Mouse (Mus musculus) kidney, adult 11 months (tissue): ENCODE measurements around the gene Ccm2.
"Not testable (repeated sequence)": the region's sequence is repeated elsewhere in the genome, so short reads cannot be mapped to it uniquely, and the experiment has no call there.

Experiments used
- DNase-seq: peaks from one replicate; pipeline ENCODE4 v3.0.0; 2022

Ccm2 gene

DNA sequence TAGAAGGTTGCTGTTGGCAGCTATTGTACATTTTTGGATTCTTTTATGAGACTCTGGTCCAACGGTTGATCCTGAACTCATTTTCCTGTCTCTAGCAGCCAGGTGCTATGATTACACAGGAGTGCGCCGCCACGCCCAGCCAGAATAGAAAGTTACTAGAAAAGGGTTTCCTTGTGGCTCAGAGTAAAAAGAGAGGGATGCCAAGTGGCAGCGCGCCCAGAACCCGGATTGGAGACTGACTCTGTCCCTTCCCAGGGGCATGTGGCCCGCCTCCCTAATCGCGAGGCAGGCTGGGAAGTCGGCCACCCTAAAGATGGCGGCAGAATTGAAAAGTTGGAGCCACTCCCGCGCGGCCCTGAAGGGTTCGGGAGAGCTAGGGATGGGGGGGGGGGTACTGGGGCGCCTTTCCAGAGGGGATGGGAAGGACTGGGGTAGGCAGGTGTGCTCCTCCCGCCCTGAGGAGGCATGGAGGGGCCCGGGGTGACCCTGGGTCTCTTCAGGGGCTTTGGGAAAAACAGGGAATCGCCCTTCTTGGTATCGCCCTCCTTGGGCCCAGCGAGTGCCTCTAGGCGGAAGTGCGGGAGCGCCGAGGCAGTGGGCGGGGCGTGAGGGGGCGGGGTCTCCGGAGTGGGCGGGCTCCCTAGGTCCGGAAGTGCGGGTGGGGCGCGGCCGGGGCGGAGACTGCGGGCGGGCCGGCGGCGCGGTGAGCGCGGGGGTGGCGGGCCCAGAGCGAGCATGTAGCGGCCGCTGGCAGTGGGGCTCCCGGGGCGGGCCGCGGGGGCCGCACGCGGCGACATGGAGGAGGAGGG lies at the start of gene Ccm2:
Gene Ccm2 (plus strand): TSS at position 683 of the 809 bp plus-strand sequence.
- DNase-seq = peak; percentile 99

DNA sequence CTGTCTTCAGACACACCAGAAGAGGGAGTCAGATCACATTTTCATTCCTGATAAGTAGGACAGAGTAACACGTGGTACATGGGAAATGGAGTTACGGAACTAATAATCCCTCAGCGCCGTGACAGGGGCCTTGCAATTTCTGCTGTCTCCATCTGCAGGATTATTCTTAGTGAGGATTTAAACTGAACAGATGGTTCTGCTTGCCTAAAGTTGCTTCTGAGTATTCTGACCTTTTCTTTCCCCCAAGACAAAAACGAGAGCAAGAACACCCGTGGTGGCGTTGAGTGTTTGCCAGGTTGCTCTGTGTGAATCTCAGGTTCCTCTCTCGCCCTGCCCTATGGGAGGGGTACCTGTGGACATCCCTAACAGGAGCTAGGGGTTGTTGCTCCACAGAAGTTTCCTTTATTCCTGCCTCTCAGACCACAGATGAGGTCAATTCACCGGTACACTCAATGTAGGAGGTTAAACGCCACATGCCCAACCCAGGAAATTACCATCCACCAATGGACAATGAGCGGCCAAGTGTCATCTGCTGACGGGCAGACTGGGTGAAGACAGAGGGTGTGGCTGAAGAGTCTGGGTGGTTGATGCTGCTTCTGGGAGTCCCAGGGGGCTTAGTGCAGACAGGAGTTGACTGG lies 49.3 kb upstream of the Ccm2 start:
- DNase-seq = no peak

DNA sequence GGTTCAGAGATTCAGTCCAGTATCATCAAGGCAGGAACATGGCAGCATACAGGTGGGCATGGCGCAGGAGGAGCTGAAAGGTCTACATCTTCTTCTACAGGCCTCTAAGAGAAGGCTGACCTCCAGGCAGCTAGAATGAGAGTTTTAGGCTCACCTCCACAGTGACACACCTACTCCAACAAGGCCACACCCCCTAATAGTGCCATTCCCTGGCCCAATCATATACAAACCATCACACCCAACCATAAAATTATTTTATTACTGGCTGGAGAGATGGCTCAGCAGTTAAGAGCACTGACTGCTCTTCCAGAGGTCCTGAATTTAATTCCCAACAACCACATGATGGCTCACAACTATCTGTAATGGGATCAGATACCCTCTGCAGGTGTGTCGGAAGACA lies 44.2 kb upstream of the Ccm2 start:
- no peak for DNase-seq

DNA sequence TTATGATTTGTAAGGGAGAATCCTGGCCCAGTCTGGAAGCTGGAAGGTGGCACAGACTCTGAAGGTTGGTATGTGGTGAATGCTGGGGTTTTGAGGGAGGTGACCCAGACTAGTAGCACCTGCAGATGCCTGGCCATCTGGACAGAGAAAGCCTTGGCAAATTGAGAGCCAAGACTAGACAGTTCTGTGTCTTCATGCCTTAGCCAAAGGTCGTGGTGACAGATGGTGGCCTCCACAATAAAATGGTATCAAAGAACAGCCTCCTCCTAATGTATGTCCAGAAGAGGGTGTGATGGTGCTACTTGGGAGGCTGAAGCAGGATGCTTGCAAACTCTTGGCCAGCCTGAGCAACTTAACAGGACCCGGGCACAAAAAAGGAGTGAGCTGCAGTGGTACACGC lies 42.5 kb upstream of the Ccm2 start:
- DNase-seq = no peak

DNA sequence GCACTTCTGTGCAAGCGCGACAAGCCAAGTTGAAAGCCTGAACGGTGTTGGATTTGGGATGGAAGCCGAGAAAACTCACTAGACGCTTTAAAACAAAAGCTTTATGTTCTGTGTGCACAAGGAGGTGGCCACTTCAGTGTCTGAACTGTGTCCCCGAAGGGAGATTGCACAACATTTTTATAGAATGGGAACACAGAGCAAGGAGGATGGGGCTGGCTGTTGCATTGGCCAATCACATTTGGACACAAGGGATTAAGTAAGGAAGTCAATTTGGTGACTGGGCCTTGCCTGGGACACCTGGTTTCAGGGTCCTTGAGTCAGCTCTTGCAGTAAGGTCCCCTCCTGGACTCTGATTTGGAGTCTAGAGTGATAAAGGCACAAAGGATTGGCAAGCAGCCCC lies 42.0 kb upstream of the Ccm2 start:
- no peak for DNase-seq

DNA sequence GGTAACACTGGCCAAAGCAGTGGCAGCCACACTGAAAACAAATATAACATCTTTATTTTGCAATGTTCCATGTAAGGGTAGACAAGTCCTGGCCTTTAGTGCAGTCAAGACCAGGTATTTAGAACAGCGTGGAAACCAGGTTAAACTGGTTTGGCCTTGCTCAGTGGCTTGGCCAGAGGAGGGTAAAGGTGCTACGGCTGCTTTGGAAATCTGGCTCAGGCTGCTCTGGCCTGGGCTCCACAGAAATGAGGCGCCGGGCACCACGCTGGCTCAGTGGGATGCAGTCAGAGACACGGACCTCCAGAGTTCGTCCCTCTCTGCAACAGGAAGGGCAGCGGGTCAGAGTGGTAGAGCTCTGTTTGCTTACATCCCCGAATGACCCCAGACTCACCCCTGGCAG lies 40.2 kb upstream of the Ccm2 start:
- peak; percentile 35 for DNase-seq

DNA sequence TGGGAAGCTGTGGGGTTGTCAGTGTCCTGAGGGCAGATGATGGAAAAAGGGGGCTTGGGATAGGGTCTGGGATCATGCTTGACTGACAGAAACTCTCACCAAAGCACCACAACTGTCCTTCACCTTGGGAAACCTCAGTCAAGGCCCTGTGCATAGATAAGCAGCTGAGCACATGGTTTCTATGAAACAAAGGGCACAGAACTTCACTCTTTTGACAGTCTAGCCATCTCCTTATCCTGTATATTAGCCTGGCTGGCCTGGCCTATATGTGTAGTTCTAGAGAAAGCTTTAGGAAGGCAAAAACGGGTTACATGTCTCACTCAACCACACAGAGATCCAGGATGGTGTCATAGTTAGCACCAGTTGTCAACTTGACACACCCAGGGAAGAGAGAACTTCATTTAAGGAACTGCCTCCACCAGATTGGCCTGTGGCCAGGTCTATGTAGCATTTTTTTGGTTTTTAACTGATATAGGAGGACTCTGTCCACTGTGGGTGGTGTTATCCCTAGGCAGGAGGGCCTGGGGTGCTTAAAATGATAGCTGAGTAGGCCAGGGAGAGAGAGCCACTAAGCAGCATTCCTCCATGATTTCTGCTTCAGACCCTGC lies 38.3 kb upstream of the Ccm2 start:
- no peak for DNase-seq

DNA sequence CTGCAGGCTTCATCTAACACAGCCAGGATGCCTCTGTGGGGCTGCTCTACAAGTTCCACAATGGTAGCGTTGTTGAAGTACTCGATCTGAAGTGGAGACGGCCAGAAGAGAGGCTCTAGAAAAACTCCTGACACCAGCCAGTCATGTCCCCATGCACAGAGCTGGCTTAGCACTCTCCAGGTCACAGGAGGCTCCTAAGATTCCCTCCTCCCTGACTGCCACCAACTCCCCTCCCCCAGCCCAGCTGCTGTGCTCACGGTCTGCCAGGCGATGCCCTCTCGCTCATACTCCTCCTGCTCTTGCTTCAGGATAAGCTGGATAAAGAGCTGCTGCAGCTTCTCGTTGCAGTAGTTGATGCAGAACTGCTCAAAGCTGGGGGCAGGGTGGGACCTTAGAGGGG lies 31.9 kb upstream of the Ccm2 start:
- no peak for DNase-seq

DNA sequence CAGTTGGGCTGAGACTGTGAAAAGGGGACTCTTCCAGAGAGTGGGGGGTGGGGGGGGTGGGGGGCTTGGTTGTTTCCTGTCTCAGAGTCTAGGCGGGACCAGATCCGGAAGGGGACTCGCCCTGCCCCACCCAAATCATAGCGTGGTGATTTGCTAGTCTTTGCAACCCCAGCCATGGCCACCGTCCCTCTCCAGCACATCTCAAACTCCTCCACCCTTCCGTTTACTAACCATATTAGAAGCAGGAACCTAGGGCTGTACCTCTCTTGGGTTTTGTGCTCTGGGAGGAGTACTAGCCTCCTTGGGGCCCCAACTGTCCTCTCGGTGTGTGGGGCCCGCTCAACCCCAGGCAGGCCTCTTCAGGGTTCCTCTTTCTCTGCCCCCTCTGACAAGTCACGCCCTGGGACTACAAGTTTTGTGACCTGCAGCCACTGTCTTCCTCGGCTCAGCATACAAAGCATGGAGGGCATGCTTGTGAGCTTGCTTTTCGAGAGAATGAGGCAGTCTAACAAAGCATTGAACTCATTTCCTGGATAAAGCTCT lies 27.1 kb upstream of the Ccm2 start:
- DNase-seq = no peak

DNA sequence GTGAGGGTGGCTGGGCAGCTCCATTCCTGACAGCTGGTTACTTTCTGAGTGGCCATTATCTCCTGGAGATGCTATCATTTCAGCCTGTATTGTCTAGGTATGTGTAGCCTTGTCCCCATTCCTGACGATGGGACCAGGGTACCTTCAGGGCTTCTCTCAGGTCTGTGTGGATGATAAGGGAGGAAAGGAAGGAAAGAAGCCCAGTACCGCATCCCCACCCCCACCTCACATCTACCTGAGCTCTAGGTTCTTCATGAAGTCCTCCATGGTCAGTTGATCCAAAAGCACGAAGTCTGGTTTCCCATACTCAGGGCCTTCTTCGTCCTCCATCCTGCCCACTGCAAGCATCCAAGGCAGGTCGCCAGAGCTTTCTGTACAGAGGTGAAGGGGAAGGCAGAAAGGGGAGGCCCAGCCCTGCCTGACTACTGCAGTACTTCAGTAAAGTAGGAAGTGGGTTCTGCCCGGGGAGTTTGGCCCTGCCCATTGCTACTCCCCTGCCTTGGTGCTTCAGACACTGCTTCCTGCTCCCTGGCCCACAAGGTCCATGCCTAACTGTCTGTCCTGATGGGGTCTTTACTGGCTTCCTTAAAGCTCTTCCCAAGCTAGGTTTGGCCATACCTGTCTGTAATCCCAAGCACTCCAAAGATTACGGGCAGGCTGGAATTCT lies 26.0 kb upstream of the Ccm2 start, which contains the start of gene Myo1g:
Gene Myo1g (minus strand): TSS at position 459 of the 667 bp plus-strand sequence.
- no peak for DNase-seq

DNA sequence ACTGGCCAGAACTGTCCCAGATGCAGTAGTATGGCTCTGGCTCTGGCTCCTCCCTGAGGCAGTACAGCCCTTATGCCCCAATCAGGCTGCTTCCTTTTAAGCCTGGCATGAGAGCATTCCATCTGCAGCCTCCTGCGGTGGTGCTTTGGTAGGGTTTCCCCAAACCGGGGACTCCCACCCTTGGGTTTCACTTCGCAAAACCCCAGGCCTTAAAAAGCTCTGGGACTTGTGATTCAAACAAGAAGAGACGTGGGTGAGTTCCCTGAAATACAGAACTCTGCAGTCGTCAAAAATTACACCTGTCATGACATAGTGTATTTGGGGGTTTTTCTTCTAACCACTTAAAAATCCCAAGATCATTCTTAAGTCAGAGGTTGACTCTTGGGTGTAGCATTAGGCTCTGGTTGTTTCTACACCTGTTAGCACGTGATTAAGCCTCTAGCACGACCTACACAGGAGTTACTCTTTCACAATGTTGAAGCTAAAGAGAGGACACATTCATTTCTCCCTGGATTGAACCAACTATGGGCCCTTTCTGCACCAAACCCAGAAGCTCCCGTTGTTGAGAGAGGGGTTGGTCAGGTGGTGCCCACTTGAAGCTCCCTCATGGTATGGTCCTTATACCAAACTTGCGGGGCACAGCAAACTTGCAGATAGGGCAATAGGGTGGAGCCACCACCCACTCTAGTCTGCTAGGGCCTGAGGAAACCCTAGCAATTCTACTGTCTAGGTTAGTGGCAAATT lies 23.7 kb upstream of the Ccm2 start:
- no peak for DNase-seq

DNA sequence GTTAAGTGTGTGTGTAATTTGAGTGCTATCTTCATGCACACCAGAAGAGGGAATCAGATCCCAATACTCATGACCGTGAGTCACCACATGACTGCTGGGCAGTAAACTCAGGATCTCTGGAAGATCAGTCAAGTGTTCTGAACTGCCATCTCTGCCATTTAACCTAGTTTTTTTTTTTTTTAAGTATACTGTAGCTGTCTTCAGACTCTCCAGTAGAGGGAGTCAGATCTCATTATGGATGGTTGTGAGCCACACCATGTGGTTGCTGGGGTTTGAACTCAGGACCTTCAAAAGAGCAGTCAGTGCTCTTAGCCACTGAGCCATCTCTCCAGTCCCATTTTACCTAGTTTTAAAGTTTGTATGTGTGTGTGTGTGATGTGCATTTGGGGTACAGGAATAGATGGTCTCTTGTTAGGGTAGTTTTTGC lies 23.0 kb upstream of the Ccm2 start:
- no peak for DNase-seq

DNA sequence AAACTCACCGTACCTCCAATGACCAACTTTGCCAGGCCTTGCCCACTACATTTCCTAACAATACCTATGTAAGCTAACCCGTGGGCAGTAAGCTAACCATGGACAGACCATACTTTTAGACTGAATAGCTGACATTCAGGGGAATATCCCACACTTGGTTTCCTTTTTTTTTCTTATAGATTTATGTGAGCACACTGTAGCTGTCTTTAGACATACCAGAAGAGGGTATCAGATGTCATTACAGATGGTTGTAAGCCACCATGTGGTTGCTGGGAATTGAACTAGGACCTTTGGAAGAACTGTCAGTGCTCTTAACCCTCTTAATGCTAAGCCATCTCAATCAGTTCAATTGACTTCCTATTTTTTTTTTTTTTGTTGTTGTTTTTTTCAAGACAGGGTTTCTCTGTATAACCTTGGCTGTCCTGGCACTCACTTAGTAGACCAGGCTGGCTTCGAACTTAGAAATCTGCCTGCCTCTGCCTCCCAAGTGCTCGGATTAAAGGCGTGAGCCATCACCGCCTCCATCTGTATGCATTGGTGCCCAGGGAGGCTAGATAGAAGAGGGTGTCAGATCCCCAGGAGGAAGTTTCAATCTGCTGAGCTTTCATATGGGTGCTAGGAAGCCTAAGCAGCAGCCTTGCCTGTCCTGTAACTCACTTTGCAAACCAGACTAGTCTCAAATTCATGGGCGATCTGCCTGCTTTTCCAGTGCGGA lies 22.4 kb upstream of the Ccm2 start:
- DNase-seq = no peak

DNA sequence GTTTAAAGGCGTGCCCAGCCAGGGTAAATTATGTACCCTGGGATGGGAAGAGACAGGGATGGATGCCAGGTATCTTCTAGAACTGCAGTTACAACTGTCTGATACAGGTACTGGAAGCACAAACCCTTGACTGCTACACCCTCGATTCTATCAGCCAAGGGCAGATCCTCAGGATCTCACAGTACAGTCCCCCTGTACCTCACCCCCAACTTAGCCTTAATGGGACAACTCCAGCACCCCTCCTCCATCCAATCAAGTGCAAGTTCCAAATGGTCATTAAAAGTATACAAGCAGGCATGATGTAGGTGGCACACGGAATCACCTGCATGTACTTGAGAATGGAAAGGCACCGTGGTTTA lies 21.8 kb upstream of the Ccm2 start:
- no peak for DNase-seq

DNA sequence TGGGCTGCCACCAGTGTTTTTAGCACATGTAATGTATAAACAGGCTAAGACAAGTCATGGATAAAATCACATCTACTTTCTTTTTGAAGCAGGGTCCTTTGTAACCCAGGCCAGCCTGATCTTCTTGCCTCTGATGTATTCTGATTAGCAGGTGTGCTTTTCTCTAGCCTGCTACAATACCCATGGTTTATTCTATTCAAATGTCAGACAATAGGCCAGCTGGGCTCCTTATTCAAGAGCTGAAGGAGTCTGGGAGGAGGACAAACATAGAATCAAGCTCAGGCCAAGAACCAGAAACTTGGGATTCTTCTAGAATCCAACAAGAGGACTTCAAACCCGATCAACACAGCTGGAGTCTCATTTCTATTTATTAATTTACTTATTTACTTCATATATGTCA lies 21.4 kb upstream of the Ccm2 start:
- no peak for DNase-seq

DNA sequence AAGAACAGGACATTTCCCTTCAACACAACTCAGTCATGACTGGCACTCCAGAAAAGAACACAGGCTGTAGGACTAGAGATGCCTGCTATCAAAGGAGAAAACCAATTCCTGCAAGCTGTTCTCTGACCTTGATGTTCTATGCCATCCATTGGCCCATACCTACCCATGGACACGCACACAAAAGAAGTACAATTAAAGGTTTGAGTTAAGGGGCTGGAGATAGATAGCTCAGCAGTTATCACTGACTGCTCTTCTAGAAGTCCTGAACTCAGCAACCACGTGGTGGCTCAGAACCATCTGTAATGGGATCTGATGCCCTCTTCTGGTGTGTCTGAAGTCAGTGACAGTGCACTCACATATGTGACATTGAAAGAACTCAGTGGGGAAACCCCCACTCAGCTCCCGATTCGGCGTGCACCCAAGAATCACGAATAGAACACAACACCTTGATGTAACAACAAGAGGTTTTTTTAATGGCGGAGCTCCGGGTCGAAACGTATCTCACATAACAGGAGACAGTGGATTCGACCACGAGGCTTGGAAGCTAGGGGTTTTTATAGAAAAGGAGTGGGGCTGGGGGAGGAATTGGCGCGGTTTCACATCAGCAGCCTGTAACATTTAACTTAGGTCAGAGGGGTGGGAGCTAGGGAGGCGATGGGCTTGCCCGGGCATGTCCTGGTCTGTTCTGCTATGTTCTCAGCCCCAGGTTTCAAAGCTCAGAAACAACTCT lies 20.0 kb upstream of the Ccm2 start:
- DNase-seq = not testable (repeated sequence)

DNA sequence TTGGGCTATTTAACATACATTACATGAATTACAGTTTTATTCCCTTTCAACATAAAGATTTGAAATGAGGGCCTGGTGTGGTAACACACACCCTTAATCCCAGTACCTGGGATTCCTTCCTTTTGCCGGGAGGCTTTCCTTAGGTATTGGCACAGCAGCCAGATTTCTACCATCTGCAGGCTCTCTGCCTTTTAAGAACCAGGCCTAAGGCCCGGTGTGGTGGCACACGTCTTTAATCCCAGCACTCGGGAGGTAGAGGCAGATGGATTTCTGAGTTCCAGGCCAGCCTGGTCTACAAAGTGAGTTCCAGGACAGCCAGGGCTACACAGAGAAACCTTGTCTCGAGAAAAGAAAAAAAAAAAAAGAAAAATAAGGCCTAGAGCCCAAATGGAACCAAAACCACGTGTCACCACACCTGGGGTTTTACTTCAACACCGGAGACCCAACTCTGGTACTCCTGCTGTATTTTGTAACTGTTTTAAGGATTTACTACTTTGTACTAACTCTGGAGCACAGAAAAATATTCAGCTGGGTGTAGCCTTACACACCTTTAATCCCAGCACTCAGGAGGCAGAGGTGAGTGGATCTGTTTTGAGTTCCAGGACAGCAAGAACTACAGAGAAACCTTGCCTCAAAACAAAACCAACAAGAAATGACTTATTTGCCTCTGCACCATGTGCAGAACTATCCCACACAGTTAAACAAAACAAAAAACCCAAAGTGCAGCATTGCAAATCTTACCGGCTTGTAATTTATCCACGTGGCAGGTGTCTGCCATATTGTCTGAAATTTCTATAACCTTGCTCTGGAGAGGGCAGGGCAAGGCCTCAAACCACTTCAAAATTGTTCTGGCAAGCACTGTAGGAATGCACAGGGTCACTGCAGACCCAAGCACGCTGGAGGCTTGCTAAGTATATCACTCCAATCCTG lies 19.2 kb upstream of the Ccm2 start:
- DNase-seq = no peak

DNA sequence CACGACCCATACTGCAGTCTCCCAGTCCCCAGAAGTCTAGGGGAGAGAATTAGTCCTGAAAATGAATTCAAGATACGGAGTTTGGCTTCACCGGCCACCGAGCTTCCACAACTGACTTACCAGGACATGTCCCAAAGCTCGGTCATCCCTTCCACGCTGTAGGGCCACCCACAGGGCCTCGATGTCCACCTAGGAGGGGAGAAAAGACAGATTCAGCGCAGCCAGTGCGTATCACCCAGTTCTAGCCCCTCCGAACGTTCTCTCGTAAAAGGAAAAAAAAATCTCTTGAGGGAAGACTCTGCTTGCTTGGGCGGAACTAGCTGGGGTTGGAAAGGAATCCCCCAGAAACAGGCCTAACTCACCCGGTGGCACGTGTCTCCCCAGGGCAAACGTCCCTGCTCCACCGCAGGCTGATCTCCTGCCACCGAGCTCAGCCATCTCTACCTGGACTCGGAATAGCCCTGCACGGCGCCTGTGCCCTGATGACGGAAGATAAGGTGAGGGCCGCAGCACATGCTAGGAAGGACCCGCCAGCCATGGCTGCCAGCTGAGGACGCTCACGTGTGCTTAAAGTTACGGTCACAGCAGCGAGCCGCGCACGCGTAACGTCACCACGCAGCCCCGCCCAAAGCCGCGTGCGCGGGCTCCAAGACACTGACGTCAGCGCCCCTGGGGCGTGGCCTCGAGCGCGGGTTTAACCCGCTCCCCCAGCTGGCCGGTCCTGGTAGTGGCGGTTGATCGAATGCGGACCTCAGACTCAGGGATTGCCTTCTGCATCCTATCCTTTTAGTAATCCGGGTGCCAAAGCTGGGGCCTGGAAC lies 18.3 kb upstream of the Ccm2 start:
- peak; percentile 96 for DNase-seq

DNA sequence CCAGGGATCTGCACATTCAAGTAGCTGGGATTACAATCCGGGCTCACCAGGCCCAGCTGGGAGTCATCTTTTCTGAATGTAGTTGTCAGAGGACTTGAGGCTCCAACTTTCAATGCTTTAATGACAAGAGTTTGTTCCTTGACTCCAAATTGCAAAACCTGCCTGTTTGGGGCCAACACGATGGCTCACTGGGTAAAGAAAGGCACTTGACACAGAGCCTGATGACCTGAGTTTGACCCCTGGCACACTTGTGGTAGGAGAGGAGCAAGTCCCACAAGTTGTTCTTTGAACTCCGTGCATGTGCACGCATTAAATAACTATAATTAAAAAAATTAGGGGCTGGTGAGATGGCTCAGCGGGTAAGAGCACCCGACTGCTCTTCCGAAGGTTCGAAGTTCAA lies 16.7 kb upstream of the Ccm2 start:
- DNase-seq = no peak
